Mouse (Mus musculus) adrenal gland, adult 2 months (tissue): ENCODE results near the gene Atf7. TPM values are rescaled to one million over a fixed set of nuclear protein-coding genes. Genes with fewer than 3 reads are reported as not detected.

Experiments
- DNase-seq: peaks from one replicate; pipeline ENCODE4 v3.0.0; 2021
- polyA plus RNA-seq: library from polyadenylated mRNA; depleted of rRNA; stranded (reverse); fragments of >200 nt; gene quantifications from 2 replicates; pipeline ENCODE4 v1.2.3, GENCODE M21; 2012
- total RNA-seq, 2 experiments: library from RNA; stranded (reverse); gene quantifications; 2 replicates each; pipeline ENCODE4 v1.2.3; 2021

The Atf7 gene
- total and polyA plus RNA-seq, 3 experiments = 58.5 to 74.4 (median 64.5) TPM

DNA sequence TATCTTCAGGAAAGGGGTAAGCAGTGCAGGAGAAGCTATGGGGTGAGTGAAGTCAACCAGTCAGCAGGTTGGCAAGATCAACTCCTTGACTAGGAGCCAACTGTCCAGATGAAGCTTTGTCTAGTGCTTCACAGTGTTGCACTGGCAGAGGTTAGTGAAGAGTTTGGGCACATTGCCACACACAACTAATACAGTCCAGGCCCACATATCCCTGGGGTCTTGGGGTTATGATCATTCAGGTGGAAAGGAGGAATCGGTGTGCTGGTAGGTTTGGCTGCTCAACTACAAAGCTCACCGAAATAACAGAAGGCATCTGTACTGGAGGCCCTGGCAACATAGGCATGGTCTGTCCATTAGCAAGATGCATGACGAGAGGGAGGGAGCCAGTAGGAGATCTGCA lies 77.8 kb downstream of the Atf7 start:
- DNase-seq = no peak

DNA sequence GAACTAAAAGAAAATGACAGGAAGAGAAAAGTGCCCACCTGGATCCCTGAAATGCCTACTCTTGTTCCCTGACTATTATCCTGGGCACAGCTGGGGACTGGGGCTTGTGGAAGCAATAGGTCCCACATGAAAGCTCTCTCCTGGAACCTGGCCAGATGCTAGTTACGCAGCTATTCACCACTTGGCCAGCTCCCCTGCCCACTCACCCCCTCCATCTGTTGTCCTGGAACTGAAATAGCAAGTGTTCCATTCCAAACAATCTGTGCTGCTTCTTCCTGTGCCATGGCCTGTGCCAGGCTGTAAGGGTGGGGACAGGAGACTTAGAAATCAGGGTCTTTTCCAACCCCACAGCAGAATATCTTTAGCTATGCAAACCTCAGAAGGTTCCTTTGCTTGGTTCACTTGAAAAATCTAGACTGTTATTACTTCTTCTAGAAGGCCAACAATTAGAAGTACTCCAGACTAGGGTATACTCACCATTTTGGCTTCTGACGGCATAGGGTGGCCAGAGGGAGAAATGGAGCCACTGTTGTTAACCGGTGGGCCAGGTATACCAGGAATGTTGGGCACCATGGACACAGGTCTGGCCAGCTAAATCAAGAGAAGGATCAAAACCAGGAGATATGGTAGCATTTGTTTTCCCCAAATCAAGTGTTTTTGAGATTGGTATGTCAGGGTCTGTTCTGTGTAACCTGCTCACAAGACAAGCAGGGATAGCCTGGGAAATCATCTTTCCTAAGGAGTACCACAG lies 78.4 kb downstream of the Atf7 start:
- peak; percentile 60 for DNase-seq

DNA sequence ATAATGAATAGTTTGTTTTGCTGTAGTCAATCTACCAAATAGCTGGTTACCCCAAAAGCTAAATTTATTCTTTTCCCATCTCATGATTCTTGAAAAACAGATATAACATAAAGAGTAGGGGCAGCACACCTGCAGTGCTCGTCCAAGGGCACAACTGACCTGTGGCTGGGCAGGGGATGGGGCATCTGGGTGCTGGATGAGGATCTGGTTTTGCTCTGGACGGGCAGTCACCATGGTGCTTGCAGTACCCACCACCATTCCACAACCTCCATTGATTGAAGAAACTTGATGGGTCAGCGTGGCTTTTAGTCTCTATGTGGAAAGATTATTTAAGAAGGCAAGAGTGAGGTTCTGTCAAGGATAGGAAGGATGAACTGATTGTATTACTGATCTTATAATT lies 79.0 kb downstream of the Atf7 start:
- DNase-seq = no peak

DNA sequence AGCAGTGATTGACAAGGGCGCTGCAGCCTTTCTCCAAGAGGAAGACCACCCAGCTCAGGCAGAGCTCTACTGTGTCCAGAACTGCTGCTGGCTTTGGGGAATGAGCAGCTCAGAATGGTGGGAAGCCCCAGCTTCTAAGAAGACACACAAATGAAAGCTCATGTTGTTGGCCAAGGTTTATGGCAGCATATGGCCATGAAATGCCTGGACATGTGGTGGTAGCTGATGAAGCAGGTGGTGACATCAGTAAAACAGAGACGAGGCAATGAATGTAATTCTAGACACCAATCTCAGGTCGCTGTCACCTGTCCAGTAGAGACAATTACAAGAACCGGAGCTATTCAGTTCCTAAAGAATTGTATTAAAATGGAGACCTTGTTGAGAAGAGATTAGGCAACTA lies 80.5 kb downstream of the Atf7 start:
- no peak for DNase-seq

DNA sequence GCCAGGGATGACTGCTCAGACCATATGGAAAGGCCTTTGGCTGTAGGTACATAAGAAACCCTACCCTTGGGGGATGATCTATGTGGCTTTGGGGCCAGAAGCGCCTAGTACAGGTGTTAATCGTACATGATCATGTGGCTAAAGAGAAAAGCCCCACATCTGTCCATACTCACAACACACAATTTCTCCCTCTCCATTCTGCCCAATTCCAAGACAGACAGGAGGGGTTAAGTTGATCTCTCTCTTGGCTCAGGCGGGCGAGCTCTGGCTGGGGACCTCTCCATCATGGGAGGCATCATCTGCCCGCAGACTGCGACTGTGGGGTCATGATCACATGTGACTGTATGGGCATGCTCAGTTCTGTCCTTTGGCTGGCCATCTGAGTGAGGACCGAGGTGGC lies 91.3 kb downstream of the Atf7 start:
- no peak for DNase-seq

DNA sequence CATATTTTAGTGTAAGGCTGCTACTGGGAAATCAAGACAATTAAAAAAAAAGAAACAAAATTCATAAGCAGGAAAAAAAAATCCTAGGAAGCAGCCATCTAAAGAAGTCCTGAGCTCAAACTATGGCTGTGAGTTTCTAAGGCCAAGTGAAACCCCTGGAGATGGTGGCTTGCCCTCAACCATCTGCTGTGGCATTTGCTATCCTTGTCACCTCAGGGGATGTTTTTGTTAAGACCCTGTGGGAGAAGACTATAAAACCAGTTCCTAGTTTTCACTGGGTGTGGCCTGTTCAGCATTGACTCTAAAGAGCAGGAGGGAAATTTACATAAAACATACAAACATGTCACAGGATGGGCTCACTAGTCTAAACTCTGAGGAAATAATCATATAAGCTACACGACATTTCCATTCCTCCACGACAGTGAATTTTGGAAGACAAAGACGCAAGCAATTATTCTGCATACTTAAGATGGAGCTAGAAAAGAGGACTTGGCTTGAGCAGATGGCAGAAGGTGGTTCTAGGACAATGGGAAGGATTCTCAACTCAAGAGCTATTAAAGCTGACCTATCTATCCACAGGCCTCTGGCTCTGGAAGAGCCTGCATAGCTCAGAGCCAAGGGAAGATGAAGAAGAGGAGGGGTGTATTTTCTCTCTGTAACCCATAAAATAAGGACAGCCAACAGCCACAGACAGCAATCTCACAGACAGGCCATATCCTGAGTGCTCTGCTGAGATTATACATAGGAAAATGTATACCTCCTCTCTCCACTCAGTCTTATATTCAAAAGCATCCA lies 93.0 kb downstream of the Atf7 start:
- DNase-seq = no peak

DNA sequence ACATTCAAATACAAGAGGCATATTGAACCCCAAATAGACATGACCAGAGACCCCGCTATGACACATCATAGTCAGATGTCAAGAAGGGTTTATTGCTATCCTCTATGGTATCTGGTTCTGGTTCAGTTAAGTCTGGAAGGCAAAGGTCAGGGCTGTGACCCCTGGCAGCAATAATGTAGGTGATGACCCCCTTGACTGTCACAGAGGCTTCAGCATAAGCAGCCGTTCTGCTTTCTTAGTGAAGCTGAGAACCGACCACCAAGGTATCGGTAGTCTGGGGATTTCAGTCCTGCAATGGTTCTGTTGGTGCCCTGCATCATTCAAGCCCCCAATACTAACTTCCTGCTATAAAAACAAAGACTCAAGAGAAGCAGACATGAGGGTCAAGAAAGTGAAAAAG lies 93.7 kb downstream of the Atf7 start:
- DNase-seq = no peak

DNA sequence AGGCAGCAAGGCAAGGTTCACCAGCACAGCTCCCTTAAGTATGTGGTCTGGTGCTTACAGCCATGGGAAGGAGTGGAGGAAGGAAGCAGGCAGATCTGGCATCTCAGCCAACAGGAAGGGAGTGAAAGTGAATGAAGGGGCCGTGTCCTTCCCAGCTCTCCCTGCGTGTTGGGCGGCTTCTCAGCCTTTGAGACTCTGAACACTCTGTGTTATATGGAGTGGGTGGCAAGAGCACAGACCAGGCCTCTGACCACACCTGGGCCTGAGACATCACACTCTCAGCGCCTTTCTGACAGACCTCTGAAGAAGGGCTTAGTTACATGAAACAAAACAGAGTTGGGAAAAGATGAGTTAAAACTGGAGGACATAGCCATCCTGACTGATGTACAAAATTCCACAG lies 94.7 kb downstream of the Atf7 start:
- DNase-seq = no peak

DNA sequence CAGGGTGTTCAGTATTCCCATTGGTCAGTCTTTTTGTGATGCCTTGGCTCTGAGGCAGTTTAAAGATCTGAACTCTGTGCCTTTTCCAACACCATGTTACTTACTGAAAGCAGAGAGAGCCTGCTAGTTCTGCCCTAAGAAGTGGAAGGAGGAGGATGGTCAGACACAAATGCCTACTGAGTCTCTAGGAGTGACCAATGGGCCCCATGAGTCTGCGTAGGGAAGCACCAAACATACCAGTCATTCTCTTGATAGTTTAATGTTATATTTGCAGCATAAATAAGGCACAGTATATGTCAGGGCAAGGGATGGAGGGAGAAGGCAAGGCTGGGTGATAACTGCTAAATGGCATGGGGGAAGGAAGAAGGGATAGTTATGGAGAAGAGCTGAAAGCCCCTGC lies 96.9 kb downstream of the Atf7 start:
- DNase-seq = no peak

DNA sequence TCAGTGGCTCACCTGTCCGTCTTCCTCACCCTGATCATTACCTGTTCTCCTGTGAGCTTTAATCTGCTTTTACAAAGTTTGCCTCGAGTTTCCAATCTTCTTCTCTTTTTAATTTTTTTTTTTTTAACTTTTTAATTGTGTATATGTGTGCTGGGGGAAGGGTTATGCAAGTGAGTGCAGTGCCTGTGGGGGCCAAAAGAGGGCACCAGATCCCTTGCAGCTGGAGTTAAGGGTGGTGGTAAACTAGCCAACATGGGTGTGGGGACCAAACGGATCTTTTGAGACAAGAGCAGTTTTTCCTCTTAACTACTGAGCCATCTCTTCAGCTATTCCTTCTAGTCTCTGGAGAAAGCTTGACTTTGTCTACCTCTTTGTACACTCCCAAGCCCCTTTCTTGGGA lies 97.3 kb downstream of the Atf7 start:
- DNase-seq = no peak

DNA sequence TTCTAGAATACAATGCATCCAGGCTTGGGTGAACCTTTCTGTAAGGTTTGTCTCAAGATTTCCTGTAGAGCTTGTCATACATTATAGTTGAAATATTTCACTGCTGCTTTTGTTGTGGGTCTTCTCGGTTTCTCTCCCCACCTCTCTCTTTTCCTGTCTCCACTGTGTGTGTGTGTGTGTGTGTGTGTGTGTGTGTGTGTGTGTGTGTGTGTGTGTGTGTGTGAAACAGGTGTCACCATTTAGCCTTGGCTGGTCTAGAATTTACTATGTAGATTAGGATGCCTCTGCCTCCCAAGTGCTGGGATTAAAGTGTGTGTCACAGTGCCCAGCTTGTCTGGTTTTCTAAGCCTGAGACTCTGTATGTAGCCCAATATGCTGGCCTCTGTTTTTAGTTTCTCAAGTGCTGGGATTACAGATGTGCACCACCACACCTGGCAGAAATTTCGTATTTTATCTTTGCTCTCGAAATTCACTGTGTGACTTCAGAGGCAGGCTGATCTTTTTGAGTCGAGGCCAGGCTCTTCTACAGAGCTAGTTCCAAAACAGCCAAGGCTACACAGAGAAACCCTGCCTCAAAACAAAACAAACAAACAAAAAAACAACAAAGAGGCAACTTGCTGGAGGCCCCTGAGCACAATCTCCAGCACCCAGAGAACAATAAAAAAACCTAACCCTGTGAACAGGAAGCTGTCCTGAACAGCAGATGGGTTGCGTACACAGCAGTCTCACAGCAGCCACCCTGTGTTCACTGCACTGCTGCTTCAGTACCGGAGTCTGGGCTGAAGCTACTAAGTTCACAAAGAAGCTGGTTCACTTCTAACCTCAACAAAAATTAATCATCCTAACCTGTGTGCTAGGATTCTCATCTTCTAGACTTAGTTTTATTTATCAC lies 98.9 kb downstream of the Atf7 start:
- DNase-seq = no peak

DNA sequence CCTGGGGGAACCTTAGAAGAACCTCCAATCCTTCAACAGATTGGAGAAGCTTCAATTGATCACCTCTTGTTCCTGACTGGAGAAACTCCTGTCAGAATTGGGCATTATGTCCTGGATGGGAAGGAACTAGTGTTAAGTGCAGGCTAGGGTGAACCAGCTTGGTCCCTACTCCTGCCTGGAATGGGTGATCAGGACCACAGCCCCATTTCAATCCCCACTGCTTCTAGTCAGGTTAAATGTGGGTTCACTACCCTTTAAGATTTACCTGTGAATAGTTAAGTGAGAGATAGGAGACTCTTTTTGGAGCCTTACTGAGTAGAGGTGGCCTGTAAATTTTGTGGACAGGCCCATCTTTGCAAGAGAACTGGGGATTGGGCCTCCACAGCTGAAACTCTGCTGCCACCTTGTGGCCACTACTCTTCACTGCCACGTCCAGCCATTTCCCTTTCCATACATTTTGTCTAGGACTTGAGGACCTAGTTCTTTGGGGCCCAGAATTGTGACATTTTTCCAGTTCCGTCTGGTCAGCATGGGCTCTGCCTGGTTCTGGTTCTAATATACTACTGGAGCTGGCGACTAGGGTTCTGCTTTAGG lies 100.3 kb downstream of the Atf7 start, which contains the start of gene Npff:
TSS of gene Npff (minus strand) at position 51 of the 594 bp plus-strand sequence.
- DNase-seq = peak; percentile 68

DNA sequence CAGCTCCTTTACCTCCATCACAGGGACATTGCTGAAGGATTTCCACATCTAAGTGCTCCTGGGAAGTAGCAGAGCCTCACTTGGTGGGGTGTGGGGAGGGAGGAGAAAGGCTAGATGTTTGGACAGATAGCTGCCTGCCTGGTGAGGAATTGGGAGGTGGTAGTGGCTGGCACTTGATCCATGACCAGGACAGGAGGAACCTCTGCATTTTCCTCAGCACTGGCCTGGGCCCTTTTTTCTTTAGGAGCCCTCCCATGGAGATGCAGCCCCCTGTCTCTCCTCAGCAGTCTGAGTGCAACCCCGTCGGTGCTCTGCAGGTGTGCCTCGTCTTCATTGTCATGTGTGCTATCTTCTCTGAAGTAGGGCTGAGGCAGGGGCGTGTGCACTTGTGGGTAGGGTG lies 103.8 kb downstream of the Atf7 start:
- DNase-seq = no peak

DNA sequence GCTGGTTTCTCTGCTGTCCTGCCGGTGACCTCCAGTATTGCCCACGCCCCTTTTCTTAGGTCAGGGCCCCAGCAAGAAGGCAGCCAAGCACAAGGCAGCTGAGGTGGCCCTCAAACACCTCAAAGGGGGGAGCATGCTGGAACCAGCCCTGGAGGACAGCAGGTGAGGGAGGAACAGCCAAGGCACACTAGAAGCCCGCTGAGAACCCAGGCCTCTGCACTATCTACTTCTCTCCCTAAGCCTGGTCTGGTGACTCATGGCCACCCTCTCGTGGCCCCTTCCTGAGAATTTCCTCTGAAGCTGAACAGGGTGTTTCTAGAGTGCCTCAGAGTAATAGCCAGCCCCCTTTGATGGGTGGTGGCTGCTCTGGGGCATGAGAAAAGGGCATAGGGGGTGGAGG lies 104.8 kb downstream of the Atf7 start:
- no peak for DNase-seq

DNA sequence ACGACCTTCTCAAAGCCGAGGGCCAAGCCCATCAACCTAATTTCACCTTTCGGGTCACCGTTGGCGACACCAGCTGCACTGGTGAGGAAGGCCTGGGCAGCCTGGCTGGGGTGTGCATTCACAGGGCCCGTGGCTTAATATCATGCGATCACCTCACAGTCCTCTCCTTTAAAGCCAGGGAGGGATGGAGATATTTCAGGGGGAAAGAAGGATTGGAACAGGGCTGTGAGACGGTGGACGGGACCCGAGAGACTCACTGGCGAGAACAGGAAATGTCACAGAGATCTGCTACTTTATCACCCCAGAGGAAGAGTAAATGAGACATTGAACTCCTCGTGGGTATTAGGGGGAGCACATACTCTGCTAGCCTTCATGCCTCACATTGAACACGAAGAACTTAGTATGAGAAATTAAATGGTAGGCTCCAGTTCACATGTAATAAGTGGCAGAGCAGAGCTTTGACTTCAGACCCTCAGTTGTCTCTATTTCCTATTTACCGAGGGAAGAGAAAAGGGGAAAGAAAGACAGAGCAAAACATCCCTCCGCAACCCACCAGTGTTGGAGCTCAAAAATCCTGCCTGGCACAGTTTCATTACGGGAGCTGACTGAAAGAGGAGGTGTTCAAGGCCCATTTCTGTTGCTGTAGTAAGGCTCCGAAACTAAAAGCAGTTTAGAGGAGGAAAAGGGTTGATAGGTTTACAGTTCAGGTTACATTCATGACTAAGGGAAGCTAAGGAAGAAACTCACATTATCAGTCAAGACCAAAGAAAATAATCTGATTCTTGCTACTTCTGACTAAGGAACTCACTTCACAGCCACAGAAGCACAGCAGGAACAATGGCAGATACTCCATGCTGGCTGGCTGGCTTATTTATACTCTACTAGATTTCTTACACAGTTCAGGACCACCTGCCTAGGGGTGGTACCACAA lies 105.8 kb downstream of the Atf7 start:
- DNase-seq = no peak

DNA sequence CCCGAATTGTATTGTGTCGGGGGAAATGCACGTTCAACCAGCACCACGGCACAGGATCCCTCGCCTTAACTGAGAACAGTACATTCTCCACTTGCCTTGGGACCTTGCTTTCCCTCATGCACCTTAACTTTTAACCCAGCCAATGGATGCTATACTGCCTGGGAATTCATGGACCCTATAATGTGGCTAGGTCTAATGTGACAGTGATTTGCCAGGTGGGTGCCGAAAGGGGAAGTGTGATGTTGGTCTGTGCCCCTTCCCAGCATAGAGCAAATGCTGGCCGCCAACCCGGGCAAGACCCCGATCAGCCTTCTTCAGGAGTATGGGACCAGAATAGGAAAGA lies 106.4 kb downstream of the Atf7 start:
- DNase-seq = no peak

DNA sequence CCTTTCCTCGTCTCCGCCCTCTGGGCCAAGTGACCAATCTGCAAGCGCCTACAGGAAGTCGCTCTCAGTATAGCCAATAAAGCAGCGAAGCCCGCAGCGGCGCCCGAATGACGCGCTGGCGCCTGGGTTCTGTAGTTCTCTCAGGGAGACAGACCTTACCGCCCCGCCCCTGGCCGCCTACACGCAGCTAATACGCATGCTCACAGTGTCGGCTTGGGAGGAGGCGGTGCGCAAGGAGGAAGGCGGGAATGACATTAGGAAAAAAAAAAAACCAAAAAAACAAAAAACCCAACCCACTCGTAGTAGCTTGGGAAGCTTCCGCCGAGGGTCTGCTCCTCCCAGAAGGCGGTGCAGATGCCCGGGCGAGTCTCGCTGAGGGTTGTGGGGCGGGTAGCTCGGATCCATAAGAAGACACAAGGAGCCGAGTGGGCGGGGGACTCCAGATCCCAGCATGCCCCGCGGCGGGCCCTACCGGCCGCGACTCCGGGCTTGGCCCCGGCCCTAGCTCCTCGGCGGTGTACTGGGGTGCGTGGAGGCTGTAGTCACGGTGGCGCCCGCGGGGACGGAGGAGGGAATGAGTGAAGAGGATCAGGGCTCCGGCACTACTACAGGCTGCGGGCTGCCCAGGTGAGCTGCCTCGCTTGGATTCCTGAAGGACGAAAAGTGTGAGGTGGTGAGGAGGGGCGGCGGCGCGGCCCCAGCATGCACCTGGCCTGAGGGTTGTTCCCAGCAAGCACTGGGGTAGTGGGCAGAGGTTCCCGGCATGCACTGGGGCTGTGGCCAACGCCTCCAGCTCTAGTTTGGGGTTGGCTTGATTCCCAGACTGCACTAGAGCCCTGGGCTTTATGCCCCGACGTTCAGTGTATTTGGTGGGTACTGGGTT lies 107.0 kb downstream of the Atf7 start, which contains the start of gene Tarbp2:
TSS of gene Tarbp2 (plus strand) at position 217 of the 883 bp plus-strand sequence.
- DNase-seq = peak; percentile 100

DNA sequence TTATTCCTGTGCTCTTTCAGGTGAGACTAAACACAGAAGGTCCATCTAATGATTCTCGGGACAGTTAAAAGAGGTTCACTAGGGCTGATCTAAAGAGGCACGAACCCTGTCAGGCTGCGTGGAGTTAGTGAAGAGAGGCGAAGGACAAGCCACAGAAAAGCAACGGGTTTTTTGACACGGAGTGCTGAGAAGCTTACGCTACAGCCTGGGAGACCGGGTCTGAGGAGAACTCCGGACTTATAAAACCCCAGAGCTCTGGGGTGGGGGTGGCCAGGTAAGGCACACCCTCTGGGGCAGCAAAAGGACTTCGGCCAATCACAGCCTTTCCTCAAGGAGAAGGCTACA lies 107.7 kb downstream of the Atf7 start:
- DNase-seq = no peak

DNA sequence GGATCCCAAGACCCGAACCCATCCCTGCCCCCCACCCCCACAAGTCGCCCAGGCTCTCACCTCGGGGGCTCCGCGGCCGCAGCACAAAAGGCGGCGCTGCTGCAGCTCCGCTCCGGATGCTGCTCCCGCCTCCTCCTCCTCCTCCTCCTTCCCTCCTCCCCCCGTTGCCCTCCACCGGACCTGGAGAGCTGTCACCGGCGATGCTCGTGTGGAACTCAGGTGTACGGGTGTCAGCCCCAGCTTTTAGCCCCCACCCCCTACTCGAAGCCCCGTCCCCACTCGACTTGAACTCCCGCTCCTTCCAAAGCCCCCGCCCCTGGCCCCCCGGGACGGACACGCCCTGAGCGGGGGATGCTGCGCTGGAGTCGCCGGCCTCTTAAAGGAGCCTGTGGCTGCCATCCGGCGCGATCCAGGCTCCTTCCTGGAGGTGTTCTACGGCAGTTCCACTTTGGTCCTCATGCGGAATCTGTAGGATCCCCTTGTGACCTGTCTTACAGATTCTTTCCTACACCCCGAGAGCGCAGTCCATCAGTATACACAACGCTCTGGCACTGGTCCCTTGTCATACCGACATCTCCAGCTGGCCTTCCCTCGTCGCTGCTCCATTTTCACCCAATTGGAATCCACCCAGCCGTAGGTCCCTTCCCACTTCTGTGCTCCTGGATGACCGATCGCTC lies 108.4 kb downstream of the Atf7 start, which contains the start of gene Map3k12:
TSS of gene Map3k12 (minus strand) at position 337 of the 677 bp plus-strand sequence.
- peak; percentile 88 for DNase-seq
